ENCODE assay signal across 8 mouse cellular contexts in the genomic region with DNA sequence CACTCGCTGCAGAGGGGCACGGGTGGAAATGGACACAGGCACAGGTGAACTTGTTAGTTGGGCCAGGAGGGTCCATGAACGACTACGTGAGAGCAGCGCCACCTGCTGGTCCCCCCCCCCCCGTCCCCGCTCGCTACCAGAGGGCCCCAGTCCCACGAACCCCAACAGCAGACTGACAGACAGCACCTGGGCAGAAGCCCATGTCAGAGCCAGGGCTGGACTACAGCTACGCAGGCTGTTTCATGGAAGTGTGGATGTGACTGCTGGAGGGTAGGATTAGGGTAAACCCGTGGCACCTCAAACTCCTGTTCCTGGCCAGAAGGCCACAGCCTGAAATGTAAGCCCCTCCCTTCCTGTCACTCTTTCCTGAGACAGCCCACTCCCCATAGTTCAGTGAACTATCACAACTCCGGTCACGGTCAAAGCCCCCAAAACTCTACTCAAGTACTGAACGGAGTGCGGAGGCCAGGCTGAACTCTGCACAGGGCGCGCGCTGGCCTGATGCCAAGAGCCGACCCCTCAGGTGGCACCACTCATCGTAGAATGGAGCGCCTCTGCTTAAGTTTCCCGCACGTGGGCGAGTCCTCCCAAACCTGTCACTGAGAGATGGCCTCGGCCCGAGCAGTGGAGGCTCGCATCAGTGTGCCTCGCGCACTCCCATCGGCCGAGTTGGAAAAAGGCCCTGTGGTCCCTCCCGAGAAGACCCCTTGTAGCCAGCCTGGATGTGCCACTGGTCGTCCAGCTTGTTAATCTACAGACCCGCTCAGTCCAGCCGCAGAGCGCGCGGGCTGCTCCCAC. TPM values are rescaled to one million over a fixed set of nuclear protein-coding genes. Genes with fewer than 3 reads are reported as not detected.
DNase-seq lines count a peak whose midpoint lies in the region; ATAC-seq and TF ChIP-seq lines count a peak whose summit lies in the region.

No protein-coding gene starts in this region.

- peaks cover 62% of the 10 kb centered on the region for H3K36me3 ChIP-seq in erythroblast, embryonic 14.5 days (ENCODE audit: control insufficient read depth)
- peaks cover 62% of the 10 kb centered on the region for H3K36me3 ChIP-seq in limb, embryonic 10.5 days
- peaks cover 42% of the 10 kb centered on the region for H3K36me3 ChIP-seq in midbrain, embryonic 12.5 days
- peaks cover 11% of the 10 kb centered on the region for H3K36me3 ChIP-seq in stomach, embryonic 14.5 days (ENCODE audit: control insufficient read depth, insufficient read depth, low read length)

- H3K27ac ChIP-seq in left cerebral cortex, adult 2 months = peak overlapping the region; percentile 86
- H3K27ac ChIP-seq in limb, embryonic 10.5 days = peak overlapping the region; percentile 81
- peak overlapping the region; percentile 65 for H3K27ac ChIP-seq in midbrain, embryonic 12.5 days (replicated peaks)
- peak overlapping the region; percentile 73 for H3K27ac ChIP-seq in stomach, embryonic 14.5 days (ENCODE audit: low read length)

- H3K27me3 ChIP-seq in erythroblast, embryonic 14.5 days (ENCODE audit: control insufficient read depth) = no peaks in the 10 kb centered on the region
- H3K27me3 ChIP-seq in limb, embryonic 10.5 days (ENCODE audit: low read depth, poor library complexity, severe bottlenecking) = no peaks in the 10 kb centered on the region
- H3K27me3 ChIP-seq in midbrain, embryonic 12.5 days = no peaks in the 10 kb centered on the region
- H3K27me3 ChIP-seq in stomach, embryonic 14.5 days (ENCODE audit: control insufficient read depth, insufficient read depth, low read length) = no peaks in the 10 kb centered on the region

- DNase-seq in left cerebral cortex, adult 2 months (ENCODE audit: extremely low spot score in 1 of 2, low spot score in 2 of 2) = peak in 1 of 2 experiments; percentile 38
- no peak for DNase-seq in left cerebral cortex, postnatal 36 days (ENCODE audit: low spot score in 2 of 2)
- peak; percentile 74 for DNase-seq in adrenal gland, postnatal 25 days
- peak; percentile 71 for DNase-seq in heart, postnatal 4 days
- DNase-seq in limb, embryonic 10.5 days (ENCODE audit: low spot score) = peak; percentile 89

- H3K9ac ChIP-seq in midbrain, embryonic 12.5 days (replicated peaks) = peak overlapping the region; percentile 59
- peak overlapping the region; percentile 47 for H3K9ac ChIP-seq in stomach, embryonic 14.5 days (replicated peaks; ENCODE audit: low read depth, low read length)

- peak; percentile 70 for ATAC-seq in midbrain, embryonic 12.5 days (ENCODE audit: low FRiP score, low read depth)
- peak; percentile 26 for ATAC-seq in stomach, embryonic 14.5 days (ENCODE audit: insufficient number of reproducible peaks, insufficient read depth, low FRiP score, low read depth)

- TF ChIP-seq CTCF in left cerebral cortex, adult 2 months (IDR thresholded peaks at IDR 0.05) = peak; percentile 67

- intact Hi-C loops in left cerebral cortex, adult 2 months (cut with DNase I) = loop anchor here (1.0 to 2.0 kb wide), 2 partner anchors 54 to 88 kb away; a partner anchor contains a TSS
- intact Hi-C loops in left cerebral cortex, postnatal 36 days (cut with DNase I) = loop anchor here (2.0 kb wide), 2 partner anchors 54 to 88 kb away; a partner anchor contains a TSS

- H3K4me3 ChIP-seq in left cerebral cortex, adult 2 months = peak overlapping the region; percentile 84
- H3K4me3 ChIP-seq in erythroblast, embryonic 14.5 days (replicated peaks) = peak overlapping the region; percentile 81
- peak overlapping the region; percentile 70 for H3K4me3 ChIP-seq in limb, embryonic 10.5 days
- peak overlapping the region; percentile 62 for H3K4me3 ChIP-seq in midbrain, embryonic 12.5 days
- H3K4me3 ChIP-seq in stomach, embryonic 14.5 days (ENCODE audit: low read depth, low read length) = peak overlapping the region; percentile 60

- peak overlapping the region; percentile 84 for H3K4me2 ChIP-seq in midbrain, embryonic 12.5 days (replicated peaks)
- peak overlapping the region; percentile 94 for H3K4me2 ChIP-seq in stomach, embryonic 14.5 days (replicated peaks; ENCODE audit: low read depth, low read length)

- H3K9me3 ChIP-seq in erythroblast, embryonic 14.5 days (ENCODE audit: control insufficient read depth, low read length) = no peaks in the 10 kb centered on the region
- H3K9me3 ChIP-seq in limb, embryonic 10.5 days (replicated peaks) = no peaks in the 10 kb centered on the region
- H3K9me3 ChIP-seq in midbrain, embryonic 12.5 days = no peaks in the 10 kb centered on the region
- H3K9me3 ChIP-seq in stomach, embryonic 14.5 days (ENCODE audit: control insufficient read depth, low read depth, low read length) = no peaks in the 10 kb centered on the region

- peaks cover 35% of the 10 kb centered on the region for H3K4me1 ChIP-seq in erythroblast, embryonic 14.5 days (ENCODE audit: control insufficient read depth)
- H3K4me1 ChIP-seq in limb, embryonic 10.5 days = peaks cover 72% of the 10 kb centered on the region
- H3K4me1 ChIP-seq in midbrain, embryonic 12.5 days = peaks cover 40% of the 10 kb centered on the region
- peaks cover 21% of the 10 kb centered on the region for H3K4me1 ChIP-seq in stomach, embryonic 14.5 days (ENCODE audit: control insufficient read depth, insufficient read depth, low read length)

- under 1% methylated on average over 38 of the region's 38 CpGs for WGBS in limb, embryonic 10.5 days
- WGBS in midbrain, embryonic 12.5 days = 1% methylated on average over 38 of the region's 38 CpGs
- WGBS in stomach, embryonic 14.5 days = under 1% methylated on average over 38 of the region's 38 CpGs

RNA-seq across cellular contexts. Expression of a gene that starts 0.6 kb away (rescaled TPM):
- total RNA-seq in left cerebral cortex, adult 2 months (2021) = 10 to 100 TPM; 18.9 to 21.3 TPM
- 10 to 100 TPM; 18.1 to 19.2 TPM for total RNA-seq in left cerebral cortex, postnatal 36 days (2021)
- total RNA-seq in adrenal gland, postnatal 25 days (2021) = 52.6 and 54.2 TPM in 2 replicates
- polyA plus RNA-seq in erythroblast, embryonic 14.5 days (2012) = 5.2 and 14.7 TPM in 2 replicates
- total RNA-seq in heart, postnatal 4 days (2021) = 10 to 100 TPM; 39.5 to 41.8 TPM
- 122 and 123 TPM in 2 replicates for polyA plus RNA-seq in limb, embryonic 10.5 days (2016; fragmentation: Nextera tagmentation; extraction: Ambion mirVana)
- 120 and 121 TPM in 2 replicates for polyA plus RNA-seq in midbrain, embryonic 12.5 days (2016; fragmentation: Nextera tagmentation; extraction: Ambion mirVana)
- 152 and 165 TPM in 2 replicates for polyA plus RNA-seq in stomach, embryonic 14.5 days (2014; fragmentation: Nextera tagmentation; extraction: Ambion mirVana)

RNA-seq across cellular contexts. Expression of a gene that starts 0.8 kb away (rescaled TPM):
- 10 to 100 TPM; 61.4 to 62.3 TPM for total RNA-seq in left cerebral cortex, adult 2 months (2021)
- total RNA-seq in left cerebral cortex, postnatal 36 days (2021) = 10 to 100 TPM; 41.9 to 66.1 TPM
- total RNA-seq in adrenal gland, postnatal 25 days (2021) = 40.9 and 46.8 TPM in 2 replicates
- polyA plus RNA-seq in erythroblast, embryonic 14.5 days (2012) = 1.4 and 1.5 TPM in 2 replicates
- total RNA-seq in heart, postnatal 4 days (2021) = 10 to 100 TPM; 11.0 to 11.3 TPM
- polyA plus RNA-seq in limb, embryonic 10.5 days (2016; fragmentation: Nextera tagmentation; extraction: Ambion mirVana) = 52.8 and 60.8 TPM in 2 replicates
- 74.5 and 75.1 TPM in 2 replicates for polyA plus RNA-seq in midbrain, embryonic 12.5 days (2016; fragmentation: Nextera tagmentation; extraction: Ambion mirVana)
- polyA plus RNA-seq in stomach, embryonic 14.5 days (2014; fragmentation: Nextera tagmentation; extraction: Ambion mirVana) = 48.6 and 55.2 TPM in 2 replicates

RNA-seq across cellular contexts. Expression of a gene that starts 8.3 kb away (rescaled TPM):
- 10 to 100 TPM; 34.0 to 39.6 TPM for total RNA-seq in left cerebral cortex, adult 2 months (2021)
- 10 to 100 TPM; 34.7 to 39.9 TPM for total RNA-seq in left cerebral cortex, postnatal 36 days (2021)
- total RNA-seq in adrenal gland, postnatal 25 days (2021) = 5.6 and 10.0 TPM in 2 replicates
- 0.08 and 0.41 TPM in 2 replicates for polyA plus RNA-seq in erythroblast, embryonic 14.5 days (2012)
- 1 to 10 TPM; 1.5 to 1.8 TPM for total RNA-seq in heart, postnatal 4 days (2021)
- 25.4 and 28.8 TPM in 2 replicates for polyA plus RNA-seq in limb, embryonic 10.5 days (2016; fragmentation: Nextera tagmentation; extraction: Ambion mirVana)
- polyA plus RNA-seq in midbrain, embryonic 12.5 days (2016; fragmentation: Nextera tagmentation; extraction: Ambion mirVana) = 70.5 and 74.2 TPM in 2 replicates
- 11.1 and 11.7 TPM in 2 replicates for polyA plus RNA-seq in stomach, embryonic 14.5 days (2014; fragmentation: Nextera tagmentation; extraction: Ambion mirVana)

RNA-seq across cellular contexts. Expression of a gene that starts 14.1 kb away (rescaled TPM):
- total RNA-seq in left cerebral cortex, adult 2 months (2021) = 1 to 10 TPM; 7.1 to 8.4 TPM
- 10 to 100 TPM in 1 of 2 experiments, 1 to 10 TPM in 1; 8.7 to 10.3 TPM for total RNA-seq in left cerebral cortex, postnatal 36 days (2021)
- total RNA-seq in adrenal gland, postnatal 25 days (2021) = 59.0 and 82.3 TPM in 2 replicates
- polyA plus RNA-seq in erythroblast, embryonic 14.5 days (2012) = 0.66 and 1.3 TPM in 2 replicates
- 1 to 10 TPM; 3.6 to 4.5 TPM for total RNA-seq in heart, postnatal 4 days (2021)
- polyA plus RNA-seq in limb, embryonic 10.5 days (2016; fragmentation: Nextera tagmentation; extraction: Ambion mirVana) = 14.0 and 15.9 TPM in 2 replicates
- 11.8 and 14.6 TPM in 2 replicates for polyA plus RNA-seq in midbrain, embryonic 12.5 days (2016; fragmentation: Nextera tagmentation; extraction: Ambion mirVana)
- 33.2 TPM in 2 replicates for polyA plus RNA-seq in stomach, embryonic 14.5 days (2014; fragmentation: Nextera tagmentation; extraction: Ambion mirVana)

RNA-seq across cellular contexts. Expression of a gene that starts 18.9 kb away (rescaled TPM):
- 1 to 10 TPM; 1.9 to 3.0 TPM for total RNA-seq in left cerebral cortex, adult 2 months (2021)
- total RNA-seq in left cerebral cortex, postnatal 36 days (2021) = 1 to 10 TPM in 1 of 2 experiments, under 1 TPM in 1; 0.32 to 1.6 TPM
- total RNA-seq in adrenal gland, postnatal 25 days (2021) = 1.9 and 3.7 TPM in 2 replicates
- polyA plus RNA-seq in erythroblast, embryonic 14.5 days (2012) = not detected in 2 replicates
- total RNA-seq in heart, postnatal 4 days (2021) = 1 to 10 TPM; 3.0 to 3.9 TPM
- polyA plus RNA-seq in limb, embryonic 10.5 days (2016; fragmentation: Nextera tagmentation; extraction: Ambion mirVana) = 15.2 and 16.3 TPM in 2 replicates
- 2.0 and 2.3 TPM in 2 replicates for polyA plus RNA-seq in midbrain, embryonic 12.5 days (2016; fragmentation: Nextera tagmentation; extraction: Ambion mirVana)
- 36.9 and 46.6 TPM in 2 replicates for polyA plus RNA-seq in stomach, embryonic 14.5 days (2014; fragmentation: Nextera tagmentation; extraction: Ambion mirVana)

Comparison
In these comparisons a context has a peak if more than half of its experiments do, and no peak if none do; other contexts are left out.
1. DNase-seq: peak in adrenal gland, postnatal 25 days (single experiment), heart, postnatal 4 days (single experiment) and limb, embryonic 10.5 days (single experiment); none in left cerebral cortex, postnatal 36 days (0 of 2).
2. Peak in every context shown above with its lines, with median percentiles within 50 percentile points of each other: H3K27ac ChIP-seq and H3K4me3 ChIP-seq.